Mouse (Mus musculus) midbrain, embryonic 10.5 days (tissue): Measurements from ENCODE around the gene Mrpl52. TPM values are rescaled to one million over a fixed set of nuclear protein-coding genes. Genes with fewer than 3 reads are reported as not detected.

Source experiments
- DNase-seq: peaks from one replicate; pipeline ENCODE4 v3.0.0-alpha.2; 2017; ENCODE audit warnings: low spot score
- H3K27ac ChIP-seq: fragments of 300-500 bp; sonication (generic); replicated peaks from 2 replicates; pipeline ENCODE4 v1.5.1; 2016; ENCODE audit warnings: mild to moderate bottlenecking
- H3K27me3 ChIP-seq: fragments of 300-500 bp; sonication (generic); 2 replicates; pipeline ENCODE4 v1.6.1; 2016; ENCODE audit warnings: low read depth, mild to moderate bottlenecking; ENCODE audit not compliant: poor library complexity, severe bottlenecking
- H3K36me3 ChIP-seq: fragments of 300-500 bp; sonication (generic); 2 replicates; pipeline ENCODE4 v1.6.1; 2016; ENCODE audit warnings: mild to moderate bottlenecking, moderate library complexity
- H3K4me1 ChIP-seq: fragments of 300-500 bp; sonication (generic); 2 replicates; pipeline ENCODE4 v1.6.1; 2016
- H3K4me3 ChIP-seq: fragments of 300-500 bp; sonication (generic); 2 replicates; pipeline ENCODE4 v1.5.1; 2016; ENCODE audit warnings: mild to moderate bottlenecking, moderate library complexity
- H3K9me3 ChIP-seq: fragments of 300-500 bp; sonication (generic); replicated peaks from 2 replicates; pipeline ENCODE4 v1.6.1; 2016; ENCODE audit warnings: mild to moderate bottlenecking
- WGBS: fragments of 180-500 bp; shearing (Covaris S2); methylation state at CpG from one replicate; pipeline ENCODE4 v1.1.7; 2016; 5-methylcytosine and 5-hydroxymethylcytosine counted together
- polyA plus RNA-seq: library from polyadenylated mRNA; unstranded; fragments of >200 nt; fragmentation: Nextera tagmentation; extraction: Ambion mirVana; gene quantifications from 2 replicates; pipeline ENCODE4 v1.2.1, GENCODE M21; 2016

Gene Mrpl52
- polyA plus RNA-seq, 1 experiment from 2014 or later = 211 TPM

DNA sequence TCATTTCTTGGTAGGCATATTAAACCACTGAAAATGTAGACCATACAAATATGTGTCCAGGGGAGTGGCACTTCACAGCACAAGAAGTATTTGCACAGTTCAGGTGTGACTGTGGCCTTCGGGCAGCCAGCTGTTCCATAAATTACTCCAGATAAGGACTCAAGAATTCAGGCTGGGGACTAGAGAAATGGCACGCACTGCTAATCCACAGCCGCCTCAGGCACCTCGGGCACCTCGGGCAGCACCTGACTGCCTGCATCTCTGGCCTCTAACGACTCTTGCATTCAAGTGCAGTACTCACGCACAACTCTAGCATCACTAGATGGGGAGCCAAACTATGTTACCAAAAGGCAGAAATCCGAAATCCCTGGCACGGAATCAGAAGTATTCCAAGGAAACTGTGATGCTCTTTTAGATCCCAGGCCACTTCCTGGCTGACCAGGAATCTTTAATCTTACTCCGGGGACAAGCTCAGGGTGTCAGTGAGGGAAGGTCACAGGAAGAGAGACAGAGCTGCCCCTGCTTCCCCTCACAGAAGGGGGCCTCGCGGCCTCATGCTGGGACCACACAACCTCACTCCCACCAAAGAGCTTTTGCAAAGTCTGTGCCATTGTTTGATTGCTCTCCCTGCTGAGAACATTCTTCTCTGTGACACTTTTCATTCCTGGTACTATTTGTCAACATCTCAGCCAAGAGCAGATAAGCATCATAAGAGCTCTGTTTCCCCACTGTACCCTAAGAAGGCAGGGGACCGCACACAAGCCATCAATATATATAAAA, 11.3 kb upstream of the Mrpl52 start:
- Histone ChIP-seq H3K4me3 (no peak overlapping the region), H3K27me3 (peaks cover 59% of the 10 kb centered on the region), H3K36me3 (no peaks in the 10 kb centered on the region), H3K4me1 (peaks cover 35% of the 10 kb centered on the region), H3K27ac (no peak overlapping the region), H3K9me3 (no peaks in the 10 kb centered on the region)
- WGBS = 7% methylated on average over 13 of the region's 13 CpGs
- no peak for DNase-seq

DNA sequence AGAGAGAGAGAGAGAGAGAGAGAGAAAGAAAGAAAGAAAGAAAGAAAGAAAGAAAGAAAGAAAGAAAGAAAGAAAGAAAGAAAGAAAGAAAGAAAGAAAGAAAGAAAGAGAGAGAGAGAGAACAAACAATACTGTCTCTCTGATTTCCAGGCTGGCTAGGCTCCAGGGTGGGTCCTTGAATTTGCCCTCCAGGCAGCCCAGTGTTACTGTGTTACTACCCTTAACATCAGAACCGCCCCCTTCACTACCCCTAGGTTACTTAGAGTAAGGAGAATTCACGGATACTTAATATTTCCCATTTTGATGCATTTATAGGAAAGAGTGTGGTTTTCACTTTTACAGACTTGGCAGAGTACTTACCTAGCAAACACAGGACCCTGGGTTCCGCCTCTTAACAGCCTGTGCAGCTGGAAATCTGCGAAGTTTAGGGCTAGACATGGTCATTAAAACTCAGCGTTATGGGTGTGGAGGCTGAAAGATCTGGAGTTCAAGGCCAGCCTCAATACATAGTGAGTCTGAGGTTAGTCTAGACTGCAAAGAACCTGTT, 10.4 kb upstream of the Mrpl52 start:
- H3K27ac ChIP-seq = no peak overlapping the region
- no peaks in the 10 kb centered on the region for H3K9me3 ChIP-seq
- H3K4me3 ChIP-seq = no peak overlapping the region
- no peaks in the 10 kb centered on the region for H3K36me3 ChIP-seq
- DNase-seq = no peak
- WGBS = 27% methylated on average over 5 of the region's 5 CpGs
- H3K4me1 ChIP-seq = peaks cover 32% of the 10 kb centered on the region
- H3K27me3 ChIP-seq = peaks cover 59% of the 10 kb centered on the region

DNA sequence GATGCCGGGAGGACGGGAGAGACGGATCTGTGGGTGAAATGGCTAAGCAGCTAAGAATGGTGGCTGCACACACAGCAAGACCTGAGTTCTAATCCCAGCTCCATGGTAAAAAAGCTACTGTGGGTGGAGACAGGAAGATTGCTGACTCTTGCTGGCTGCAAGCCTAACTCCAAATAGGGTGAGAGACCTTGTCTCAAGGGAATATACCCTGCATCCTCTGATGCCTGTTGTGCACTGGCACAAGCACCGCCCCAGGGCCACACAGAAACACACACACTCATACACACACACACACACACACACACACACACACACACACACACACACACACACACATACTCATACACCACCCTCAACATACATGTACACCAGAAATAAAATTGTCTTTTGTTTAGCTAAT, 9.9 kb upstream of the Mrpl52 start:
- H3K27ac ChIP-seq = no peak overlapping the region
- peaks cover 59% of the 10 kb centered on the region for H3K27me3 ChIP-seq
- H3K9me3 ChIP-seq = no peaks in the 10 kb centered on the region
- DNase-seq = no peak
- 52% methylated on average over 4 of the region's 4 CpGs for WGBS
- H3K4me3 ChIP-seq = 0 out of 2 replicates have a peak overlapping the region, but pooled peaks have one; percentile 35
- no peaks in the 10 kb centered on the region for H3K36me3 ChIP-seq
- peaks cover 32% of the 10 kb centered on the region for H3K4me1 ChIP-seq

DNA sequence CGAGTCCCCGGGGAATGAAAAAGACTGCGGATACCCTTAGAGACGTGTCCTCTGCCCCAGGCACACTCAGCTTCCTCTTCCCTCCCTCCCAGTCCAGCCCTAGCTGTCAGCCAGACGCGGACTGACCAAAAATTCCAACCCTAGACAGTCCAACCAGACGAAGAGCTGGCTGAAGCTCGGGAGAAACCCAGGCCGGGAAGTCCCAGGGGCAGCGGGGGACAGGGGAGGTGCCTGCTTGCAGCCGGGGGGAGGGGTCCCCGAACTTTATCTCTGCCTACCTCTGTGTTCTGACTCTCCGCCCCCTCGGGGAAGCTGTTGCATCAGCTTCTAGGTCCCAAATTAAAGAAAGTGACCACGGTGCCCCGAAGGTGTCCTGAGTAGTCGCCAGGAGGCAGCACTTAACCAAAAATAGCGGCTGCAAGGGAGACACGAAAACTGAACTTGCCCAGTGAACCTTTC, 9.1 kb upstream of the Mrpl52 start, which contains the start of gene Slc7a7:
Gene Slc7a7, minus strand, starts transcription at position 158 of the 459 bp plus-strand sequence.
- 6% methylated on average over 19 of the region's 19 CpGs for WGBS
- H3K4me3 ChIP-seq = peak within 1 kb of the TSS; percentile 35

DNA sequence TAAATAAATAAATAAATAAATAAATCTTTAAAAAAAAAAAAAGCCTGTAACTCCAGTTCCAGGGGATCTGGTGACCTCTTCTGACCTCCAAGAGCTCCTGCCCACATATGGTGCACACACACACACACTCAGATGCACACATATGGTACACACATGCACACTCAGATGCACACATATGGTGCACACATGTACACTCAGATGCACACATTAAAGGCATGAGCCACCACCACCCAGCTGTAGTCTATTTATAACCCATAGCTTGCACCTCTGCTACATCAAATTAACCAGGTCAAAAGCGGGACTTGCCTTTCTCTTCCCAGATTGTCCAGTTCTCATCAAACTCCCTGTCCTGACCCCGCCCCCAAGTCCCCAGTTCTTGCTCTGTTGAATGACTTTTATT, 5.7 kb upstream of the Mrpl52 start:
- H3K4me3 ChIP-seq = no peak overlapping the region
- H3K9me3 ChIP-seq = no peaks in the 10 kb centered on the region
- WGBS = 73% methylated on average over 2 of the region's 2 CpGs
- H3K36me3 ChIP-seq = no peaks in the 10 kb centered on the region
- peaks cover 17% of the 10 kb centered on the region for H3K4me1 ChIP-seq
- no peak for DNase-seq
- H3K27me3 ChIP-seq = peaks cover 26% of the 10 kb centered on the region
- no peak overlapping the region for H3K27ac ChIP-seq

More for the DNA sequence above, 9.1 kb upstream of the Mrpl52 start, which contains the start of gene Slc7a7:
- DNase-seq = peak; percentile 39
- no peaks in the 10 kb centered on the region for H3K36me3 ChIP-seq
- H3K27me3 ChIP-seq = peaks cover 58% of the 10 kb centered on the region
- peak within 1 kb of the TSS; percentile 57 for H3K27ac ChIP-seq
- no peaks in the 10 kb centered on the region for H3K9me3 ChIP-seq
- peaks cover 29% of the 10 kb centered on the region for H3K4me1 ChIP-seq

DNA sequence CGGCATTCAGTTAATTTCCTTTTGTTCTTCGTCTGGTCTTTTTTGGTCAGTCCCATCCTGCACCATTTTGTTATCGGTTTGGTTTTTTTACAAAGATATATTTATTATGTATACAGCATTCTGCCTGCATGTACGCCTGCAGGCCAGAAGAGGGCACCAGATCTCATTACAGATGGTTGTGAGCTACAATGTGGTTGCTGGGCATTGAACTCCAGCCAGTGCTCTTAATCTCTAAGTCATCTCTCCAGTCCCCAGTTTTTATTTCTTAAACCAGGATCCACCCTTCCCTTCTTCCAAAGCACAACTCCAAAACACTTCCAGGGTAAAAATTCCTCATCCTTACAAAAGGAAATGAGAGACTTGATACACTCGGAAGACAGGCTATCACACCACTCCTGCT, 3.3 kb upstream of the Mrpl52 start:
- WGBS = 57% methylated on average over 5 of the region's 5 CpGs
- peaks cover 6% of the 10 kb centered on the region; the same call in 1 of the 2 replicates for H3K27me3 ChIP-seq
- DNase-seq = no peak

DNA sequence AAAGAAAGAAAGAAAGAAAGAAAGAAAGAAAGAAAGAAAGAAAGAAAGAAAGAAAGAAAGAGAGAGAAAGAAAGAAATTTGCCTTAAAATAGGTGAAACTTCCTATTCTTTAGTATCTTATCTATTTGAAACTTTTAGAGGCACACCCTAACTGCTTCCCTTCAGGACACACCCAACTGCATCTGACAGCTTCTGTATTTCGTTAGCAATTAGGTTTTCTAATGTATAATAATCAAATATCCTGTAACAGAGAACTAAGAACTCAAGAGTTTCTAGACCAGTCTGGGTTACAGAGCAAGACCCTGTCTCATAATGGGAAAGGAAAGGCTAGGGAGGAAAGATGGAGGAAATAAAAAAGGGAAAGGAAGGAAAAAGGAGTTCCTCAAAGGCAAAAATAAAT, 2.1 kb upstream of the Mrpl52 start:
- Histone ChIP-seq H3K9me3 (no peaks in the 10 kb centered on the region), H3K27ac (no peak overlapping the region), H3K27me3 (no peaks in the 10 kb centered on the region), H3K36me3 (peaks cover 14% of the 10 kb centered on the region), H3K4me3 (no peak overlapping the region), H3K4me1 (peaks cover 28% of the 10 kb centered on the region)
- 90% methylated on average over 1 of the region's 1 CpGs for WGBS
- no peak for DNase-seq

More for the DNA sequence above, 3.3 kb upstream of the Mrpl52 start:
- H3K27ac ChIP-seq = no peak overlapping the region
- no peak overlapping the region for H3K4me3 ChIP-seq
- peaks cover 2% of the 10 kb centered on the region for H3K36me3 ChIP-seq
- H3K4me1 ChIP-seq = peaks cover 23% of the 10 kb centered on the region
- no peaks in the 10 kb centered on the region for H3K9me3 ChIP-seq

DNA sequence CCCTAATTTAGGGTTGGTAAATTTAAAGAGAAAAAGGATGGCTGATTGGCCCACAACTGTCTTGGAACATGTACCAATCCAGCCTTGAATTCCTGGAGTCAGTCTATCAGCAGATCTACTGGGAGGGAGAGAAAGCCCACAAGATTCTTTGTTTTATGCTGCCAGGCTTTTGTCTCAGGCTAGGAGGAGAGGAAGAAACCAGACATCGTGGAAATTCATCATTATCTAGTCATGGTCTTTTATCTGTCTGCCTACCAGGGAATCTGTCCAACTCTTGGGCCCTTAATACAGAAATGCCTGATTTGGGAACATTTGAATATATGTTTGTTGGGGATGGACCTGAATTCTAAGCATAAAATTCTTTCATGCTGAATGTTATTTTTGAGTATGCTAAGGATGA, 1.2 kb upstream of the Mrpl52 start:
- H3K36me3 ChIP-seq = peaks cover 18% of the 10 kb centered on the region
- H3K4me3 ChIP-seq = peak overlapping the region; percentile 95
- no peaks in the 10 kb centered on the region for H3K9me3 ChIP-seq
- WGBS = 83% methylated on average over 1 of the region's 1 CpGs
- DNase-seq = no peak
- H3K27ac ChIP-seq = no peak overlapping the region
- peaks cover 37% of the 10 kb centered on the region for H3K4me1 ChIP-seq
- H3K27me3 ChIP-seq = no peaks in the 10 kb centered on the region

DNA sequence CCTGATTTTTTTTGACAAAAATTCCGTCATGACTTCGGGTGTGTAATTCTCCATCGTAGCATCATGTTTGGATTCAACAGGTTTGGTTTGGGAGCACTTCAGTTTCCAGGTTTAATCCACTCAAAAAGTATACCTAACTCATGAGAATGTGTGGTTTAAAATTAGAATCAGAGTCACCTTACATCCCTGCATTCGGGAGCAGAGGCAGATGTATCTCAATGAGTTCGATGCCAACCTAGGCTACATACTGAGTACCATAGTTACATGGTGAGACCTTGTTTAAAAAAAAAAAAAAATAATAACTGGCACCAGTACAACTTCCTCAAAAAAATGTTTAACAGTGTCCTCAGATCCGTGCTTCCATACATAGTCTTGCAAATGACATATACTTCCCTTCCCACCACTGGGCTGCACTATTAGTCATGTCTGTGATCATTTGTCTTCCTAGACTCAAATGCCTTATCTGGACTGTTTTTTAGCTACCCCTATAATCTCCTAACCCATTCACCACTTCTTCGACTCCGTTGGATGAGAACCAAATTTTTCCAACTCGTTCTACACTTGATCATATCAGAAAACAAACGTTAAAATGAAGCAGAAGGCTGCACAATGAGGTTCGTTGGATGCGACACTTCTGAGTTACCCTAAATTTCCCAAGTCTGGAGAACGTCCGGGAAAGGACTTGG, 563 bp upstream of the Mrpl52 start:
- H3K36me3 ChIP-seq = peaks cover 18% of the 10 kb centered on the region
- WGBS = 35% methylated on average over 14 of the region's 14 CpGs
- H3K4me1 ChIP-seq = peaks cover 43% of the 10 kb centered on the region

DNA sequence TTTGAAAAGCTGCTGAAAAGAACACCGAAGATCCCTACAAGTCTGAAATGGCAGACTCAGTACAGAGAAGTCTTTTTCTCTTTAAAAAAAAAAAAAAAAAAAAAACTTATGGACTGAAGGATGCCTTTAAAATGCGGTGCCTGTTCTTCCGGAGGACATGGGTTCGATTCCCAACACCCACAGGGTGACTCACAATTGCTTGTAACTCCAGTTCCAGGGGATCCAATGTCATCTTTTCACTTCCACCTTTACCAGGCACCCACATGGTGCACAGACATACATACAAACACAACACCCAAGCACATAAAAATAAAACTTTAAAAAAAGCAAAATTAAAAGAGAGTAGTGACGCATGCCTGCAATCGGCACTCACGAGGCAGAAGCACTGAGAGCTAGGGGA, 987 bp downstream of the Mrpl52 start:
- Histone ChIP-seq H3K27ac (no peak overlapping the region), H3K27me3 (peaks cover 8% of the 10 kb centered on the region), H3K4me3 (peak overlapping the region; percentile 95), H3K4me1 (peaks cover 59% of the 10 kb centered on the region), H3K9me3 (no peaks in the 10 kb centered on the region), H3K36me3 (peaks cover 18% of the 10 kb centered on the region)
- WGBS = 93% methylated on average over 7 of the region's 7 CpGs
- no peak for DNase-seq

More for the DNA sequence above, 563 bp upstream of the Mrpl52 start:
- Histone ChIP-seq H3K27ac (peak overlapping the region; percentile 94), H3K9me3 (no peaks in the 10 kb centered on the region), H3K27me3 (no peaks in the 10 kb centered on the region), H3K4me3 (peak overlapping the region; percentile 95)
- DNase-seq = no peak

DNA sequence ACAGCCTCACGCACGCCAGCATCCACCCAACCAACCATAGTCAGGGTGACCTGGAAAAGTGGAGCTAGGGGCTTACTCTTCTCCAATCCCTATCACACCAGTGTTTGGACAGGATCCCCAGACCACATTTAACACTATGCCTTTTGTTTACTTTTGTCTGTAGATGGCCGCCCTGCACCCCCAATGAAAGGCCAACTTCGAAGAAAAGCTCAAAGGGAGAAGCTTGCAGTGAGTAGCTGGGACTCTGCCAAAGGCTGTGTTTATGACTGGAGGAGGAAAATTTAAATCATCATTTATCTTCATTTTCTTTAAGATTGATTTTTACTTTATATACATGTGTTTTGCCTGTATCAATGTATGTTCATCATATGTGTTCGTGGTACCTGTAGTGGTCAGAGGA, 1.7 kb downstream of the Mrpl52 start:
- Histone ChIP-seq H3K27me3 (peaks cover 15% of the 10 kb centered on the region), H3K27ac (no peak overlapping the region), H3K9me3 (no peaks in the 10 kb centered on the region), H3K36me3 (peaks cover 18% of the 10 kb centered on the region), H3K4me1 (peaks cover 66% of the 10 kb centered on the region), H3K4me3 (no peak overlapping the region; the same call in 1 of the 2 replicates)
- no peak for DNase-seq
- WGBS = 93% methylated on average over 5 of the region's 5 CpGs

DNA sequence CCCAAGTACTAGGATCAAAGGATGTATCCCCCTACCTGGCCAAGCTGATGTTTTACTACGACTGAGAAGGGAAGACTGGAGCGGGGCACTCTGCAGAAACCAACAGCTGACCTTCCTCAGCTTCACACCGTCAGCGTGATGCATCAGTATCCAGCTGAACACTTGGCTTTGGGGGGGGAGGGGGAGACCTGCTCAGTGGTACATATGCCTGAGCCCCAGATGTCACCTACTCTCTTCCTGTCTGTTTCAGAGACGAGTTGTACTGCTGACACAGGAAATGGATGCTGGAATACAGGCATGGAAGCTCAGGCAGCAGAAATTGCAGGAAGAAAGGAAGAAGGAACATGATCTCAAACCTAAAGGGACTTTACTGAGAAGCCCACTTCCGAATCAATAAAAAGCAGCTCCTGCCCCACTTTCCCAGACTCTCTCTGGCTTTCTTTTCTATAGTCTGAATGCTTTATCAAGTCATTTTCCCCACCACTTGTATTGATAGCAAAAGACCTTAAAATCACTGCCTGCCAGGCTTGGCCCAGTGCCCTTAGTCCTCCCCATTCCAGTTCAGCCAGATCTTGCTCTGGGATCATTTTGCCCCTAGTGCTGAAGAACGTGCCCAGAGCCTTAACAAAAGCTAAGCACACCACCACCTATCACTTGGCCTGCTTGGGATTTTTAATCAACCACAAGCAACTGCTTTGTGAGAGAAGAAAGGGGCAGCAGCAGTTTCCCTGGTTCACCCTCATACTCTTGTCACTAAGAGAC, 2.8 kb downstream of the Mrpl52 start:
- Histone ChIP-seq H3K4me1 (peaks cover 77% of the 10 kb centered on the region), H3K4me3 (peak overlapping the region; percentile 76), H3K27me3 (peaks cover 22% of the 10 kb centered on the region), H3K27ac (peak overlapping the region; percentile 96), H3K9me3 (no peaks in the 10 kb centered on the region), H3K36me3 (peaks cover 20% of the 10 kb centered on the region)
- WGBS = 75% methylated on average over 7 of the region's 7 CpGs
- DNase-seq = no peak
